Mouse (Mus musculus) C2C12 (cell line): Measurements from ENCODE around the gene AW551984.

Source experiments
- CEBPB ChIP-seq: IDR thresholded peaks from one replicate; pipeline ENCODE4 v1.6.1; 2011; ENCODE audit warnings: low read depth, mild to moderate bottlenecking, control low read depth, moderate library complexity
- CTCF ChIP-seq: IDR thresholded peaks from one replicate; pipeline ENCODE4 v1.5.1; 2011; ENCODE audit not compliant: control insufficient read depth, insufficient read depth, insufficient read length
- FOSL1 ChIP-seq: IDR thresholded peaks from one replicate; pipeline ENCODE4 v1.8.0; 2011; ENCODE audit warnings: mild to moderate bottlenecking, low read length; ENCODE audit not compliant: poor library complexity, insufficient read depth, severe bottlenecking
- MAX ChIP-seq: IDR thresholded peaks from one replicate; pipeline ENCODE4 v1.6.1; 2011; ENCODE audit warnings: mild to moderate bottlenecking, control low read depth
- MYOD1 ChIP-seq: IDR thresholded peaks from one replicate; pipeline ENCODE4 v1.6.1; 2011; ENCODE audit warnings: low read depth; ENCODE audit not compliant: control insufficient read depth, insufficient read length
- MYOG ChIP-seq: IDR thresholded peaks from one replicate; pipeline ENCODE4 v1.6.1; 2011; ENCODE audit not compliant: control insufficient read depth, insufficient read length; ENCODE audit errors: extremely low read depth
- USF1 ChIP-seq: IDR thresholded peaks from one replicate; pipeline ENCODE4 v1.6.1; 2011; ENCODE audit warnings: low read depth, mild to moderate bottlenecking, control low read depth, moderate library complexity

DNA sequence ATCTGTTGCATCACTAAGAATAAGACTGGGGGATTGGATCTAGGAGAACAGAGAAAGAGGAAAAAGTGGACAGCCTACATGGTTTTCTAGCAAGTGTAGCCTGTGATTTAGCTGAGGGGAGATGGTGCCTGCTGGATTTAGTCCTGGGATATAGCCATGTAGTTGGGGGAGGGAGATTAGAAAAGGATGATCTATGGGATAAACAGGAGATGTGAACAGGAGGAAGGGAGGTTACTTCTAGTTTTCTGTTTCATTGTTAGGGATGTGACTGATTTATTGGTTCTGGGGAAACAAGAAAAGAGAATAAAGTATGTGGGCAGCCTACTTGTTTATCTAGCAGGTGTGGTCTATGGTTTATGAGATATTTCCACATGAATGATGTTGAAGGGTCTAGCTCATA is 4.3 kb upstream of the AW551984 start:
- TF ChIP-seq CTCF (no peak), MAX (no peak), CEBPB (no peak), USF1 (no peak), MYOG (no peak), MYOD1 (no peak), FOSL1 (no peak)
